Mouse (Mus musculus) embryonic facial prominence, embryonic 10.5 days (tissue): Measurements from ENCODE around the gene Gm21985. TPM values are rescaled to one million over a fixed set of nuclear protein-coding genes. Genes with fewer than 3 reads are reported as not detected.

Experiments
- DNase-seq: peaks from one replicate; pipeline ENCODE4 v3.0.0-alpha.2; 2017; ENCODE audit warnings: low spot score
- H3K27ac ChIP-seq: fragments of 300-500 bp; sonication (generic); replicated peaks from 2 replicates; pipeline ENCODE4 v1.5.1; 2016; ENCODE audit warnings: mild to moderate bottlenecking
- H3K27me3 ChIP-seq: fragments of 300-500 bp; sonication (generic); replicated peaks from 2 replicates; pipeline ENCODE4 v1.6.1; 2016; ENCODE audit warnings: low read depth, mild to moderate bottlenecking; ENCODE audit not compliant: poor library complexity, severe bottlenecking
- H3K36me3 ChIP-seq: fragments of 300-500 bp; sonication (generic); replicated peaks from 2 replicates; pipeline ENCODE4 v1.6.1; 2016; ENCODE audit warnings: mild to moderate bottlenecking, moderate library complexity
- H3K4me1 ChIP-seq: fragments of 300-500 bp; sonication (generic); 2 replicates; pipeline ENCODE4 v1.6.1; 2016
- H3K4me3 ChIP-seq: fragments of 300-500 bp; sonication (generic); 2 replicates; pipeline ENCODE4 v1.5.1; 2016; ENCODE audit warnings: mild to moderate bottlenecking, moderate library complexity
- H3K9me3 ChIP-seq: fragments of 300-500 bp; sonication (generic); 2 replicates; pipeline ENCODE4 v1.6.1; 2016; ENCODE audit warnings: mild to moderate bottlenecking
- WGBS: fragments of 180-500 bp; shearing (Covaris S2); methylation state at CpG from one replicate; pipeline ENCODE4 v1.1.7; 2016; 5-methylcytosine and 5-hydroxymethylcytosine counted together
- polyA plus RNA-seq: library from polyadenylated mRNA; unstranded; fragments of >200 nt; fragmentation: Nextera tagmentation; extraction: Ambion mirVana; gene quantifications from 2 replicates; pipeline ENCODE4 v1.2.1, GENCODE M21; 2016

Gm21985 gene
- polyA plus RNA-seq = not detected in 2 replicates

GRCm38 (mm10) chr2:112266242-112266592, at the start of gene Gm21985:
Gene Gm21985, plus strand, starts transcription at chr2:112266314.
- peaks cover 28% of the 10 kb centered on the region for H3K4me1 ChIP-seq
- 3% methylated on average over 11 of the region's 11 CpGs for WGBS
- peak within 1 kb of the TSS; percentile 93 for H3K27ac ChIP-seq
- H3K36me3 ChIP-seq = no peaks in the 10 kb centered on the region; the same call in 1 of the 2 replicates
- no peaks in the 10 kb centered on the region for H3K9me3 ChIP-seq
- peak within 1 kb of the TSS; percentile 83 for H3K4me3 ChIP-seq
- peak; percentile 52 for DNase-seq
- no peaks in the 10 kb centered on the region for H3K27me3 ChIP-seq

GRCm38 (mm10) chr2:112217614-112218013, 48.5 kb upstream of the Gm21985 start:
- Histone ChIP-seq H3K4me1 (no peaks in the 10 kb centered on the region), H3K27me3 (no peaks in the 10 kb centered on the region), H3K4me3 (no peak overlapping the region), H3K9me3 (no peaks in the 10 kb centered on the region), H3K27ac (no peak overlapping the region), H3K36me3 (no peaks in the 10 kb centered on the region)
- DNase-seq = no peak
- WGBS = 76% methylated on average over 6 of the region's 6 CpGs

DNA sequence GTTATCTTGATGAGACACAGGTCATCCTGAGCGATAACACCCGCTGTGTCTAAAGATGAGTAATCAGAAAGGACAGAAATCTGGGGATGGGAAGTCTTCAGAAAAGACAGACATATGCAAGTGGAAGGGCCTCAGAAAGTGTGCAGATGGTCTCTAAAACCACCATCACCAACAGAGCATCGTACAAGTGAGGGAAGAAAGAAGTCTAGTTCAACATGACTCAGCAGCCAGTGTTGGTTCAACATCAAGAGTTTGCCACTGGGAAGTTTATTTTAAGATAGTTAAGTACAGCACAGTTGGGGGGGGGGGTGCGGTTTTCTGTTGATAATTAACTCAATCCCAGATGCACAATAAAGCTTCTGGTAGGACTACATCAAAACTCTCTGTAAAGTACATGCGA, 45.2 kb upstream of the Gm21985 start:
- no peak overlapping the region for H3K27ac ChIP-seq
- H3K4me1 ChIP-seq = no peaks in the 10 kb centered on the region
- WGBS = 92% methylated on average over 5 of the region's 5 CpGs
- H3K27me3 ChIP-seq = no peaks in the 10 kb centered on the region
- no peaks in the 10 kb centered on the region for H3K9me3 ChIP-seq
- no peak for DNase-seq
- no peak overlapping the region for H3K4me3 ChIP-seq
- no peaks in the 10 kb centered on the region for H3K36me3 ChIP-seq

DNA sequence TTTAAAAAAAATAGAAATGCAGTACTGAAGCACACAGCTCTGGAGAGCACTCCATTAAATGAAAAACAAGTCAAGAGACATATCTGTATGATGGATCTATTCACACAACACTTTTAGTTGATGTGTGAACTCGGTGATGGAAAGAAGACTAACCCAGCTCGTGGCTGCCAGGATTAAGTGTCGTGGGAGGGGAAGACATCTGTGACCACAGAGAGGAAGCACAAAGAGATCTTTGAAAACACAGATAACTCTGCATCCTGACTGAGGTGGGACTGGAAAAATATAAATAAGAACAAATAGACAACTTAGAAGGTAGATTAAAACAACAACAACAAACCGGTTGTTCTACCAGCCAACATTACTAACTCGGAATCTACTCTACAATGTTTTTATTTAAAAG, 43.5 kb upstream of the Gm21985 start:
- Histone ChIP-seq H3K27ac (no peak overlapping the region), H3K4me3 (no peak overlapping the region), H3K27me3 (no peaks in the 10 kb centered on the region), H3K4me1 (no peaks in the 10 kb centered on the region), H3K9me3 (no peaks in the 10 kb centered on the region), H3K36me3 (no peaks in the 10 kb centered on the region)
- no peak for DNase-seq
- 74% methylated on average over 5 of the region's 5 CpGs for WGBS

DNA sequence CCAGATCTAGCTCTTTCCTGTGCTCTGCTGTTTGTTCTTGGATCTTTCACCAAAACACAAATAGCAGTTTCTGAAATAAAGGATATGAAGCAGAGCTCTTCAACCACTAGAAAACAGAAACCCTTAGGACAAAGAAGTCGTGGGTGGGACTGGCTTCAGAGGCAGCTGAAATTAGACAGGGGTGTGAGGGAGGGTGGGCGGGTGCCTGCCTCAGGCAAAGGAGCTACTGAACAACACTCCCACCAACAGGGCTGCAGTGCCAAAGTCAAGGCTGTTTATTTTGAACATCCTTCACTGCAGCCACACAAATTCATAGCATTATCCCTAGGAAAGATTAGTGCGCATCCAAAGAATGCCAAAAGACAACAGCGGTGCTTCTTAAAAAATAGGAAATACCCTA, 41.8 kb upstream of the Gm21985 start:
- DNase-seq = no peak
- H3K4me3 ChIP-seq = no peak overlapping the region
- H3K27me3 ChIP-seq = no peaks in the 10 kb centered on the region
- H3K27ac ChIP-seq = no peak overlapping the region
- H3K9me3 ChIP-seq = no peaks in the 10 kb centered on the region
- H3K36me3 ChIP-seq = no peaks in the 10 kb centered on the region
- no peaks in the 10 kb centered on the region for H3K4me1 ChIP-seq
- WGBS = 66% methylated on average over 4 of the region's 4 CpGs

- Histone ChIP-seq H3K4me3 (no peak overlapping the region), H3K36me3 (no peaks in the 10 kb centered on the region), H3K4me1 (no peaks in the 10 kb centered on the region), H3K27ac (no peak overlapping the region), H3K27me3 (no peaks in the 10 kb centered on the region; the same call in 1 of the 2 replicates), H3K9me3 (no peaks in the 10 kb centered on the region)
- DNase-seq = no peak
- WGBS = 77% methylated on average over 1 of the region's 1 CpGs
Observed at GRCm38 (mm10) chr2:112232623-112233022, 33.5 kb upstream of the Gm21985 start.

GRCm38 (mm10) chr2:112236620-112237019, 29.5 kb upstream of the Gm21985 start:
- peaks cover 6% of the 10 kb centered on the region for H3K27me3 ChIP-seq
- H3K27ac ChIP-seq = no peak overlapping the region
- no peaks in the 10 kb centered on the region for H3K9me3 ChIP-seq
- no peaks in the 10 kb centered on the region for H3K36me3 ChIP-seq
- peaks cover 28% of the 10 kb centered on the region for H3K4me1 ChIP-seq
- no peak for DNase-seq
- 82% methylated on average over 2 of the region's 2 CpGs for WGBS
- no peak overlapping the region for H3K4me3 ChIP-seq

DNA sequence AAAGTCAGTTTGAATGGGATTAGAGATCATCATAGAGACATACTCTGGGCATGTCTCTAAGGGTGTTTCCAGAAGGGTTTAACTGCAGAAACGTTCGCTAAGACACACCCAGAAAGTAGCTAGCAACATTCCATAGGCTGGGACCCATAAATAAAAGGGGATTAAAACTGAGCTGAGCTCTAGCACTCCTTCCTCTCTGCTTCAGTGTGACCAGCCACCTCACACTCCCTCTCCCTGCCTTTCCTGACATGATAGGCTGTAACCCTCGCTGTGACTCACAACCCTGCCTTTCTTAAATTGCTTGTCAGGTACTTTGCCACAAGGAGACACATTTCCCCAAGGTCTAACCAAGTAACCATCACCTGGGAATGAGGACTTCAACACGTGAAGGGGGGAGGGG, 28.1 kb upstream of the Gm21985 start:
- Histone ChIP-seq H3K4me1 (peaks cover 38% of the 10 kb centered on the region), H3K27me3 (peaks cover 6% of the 10 kb centered on the region), H3K9me3 (no peaks in the 10 kb centered on the region), H3K4me3 (no peak overlapping the region), H3K36me3 (peaks cover 3% of the 10 kb centered on the region; the same call in 1 of the 2 replicates), H3K27ac (no peak overlapping the region)
- DNase-seq = no peak
- WGBS = 9% methylated on average over 4 of the region's 4 CpGs

DNA sequence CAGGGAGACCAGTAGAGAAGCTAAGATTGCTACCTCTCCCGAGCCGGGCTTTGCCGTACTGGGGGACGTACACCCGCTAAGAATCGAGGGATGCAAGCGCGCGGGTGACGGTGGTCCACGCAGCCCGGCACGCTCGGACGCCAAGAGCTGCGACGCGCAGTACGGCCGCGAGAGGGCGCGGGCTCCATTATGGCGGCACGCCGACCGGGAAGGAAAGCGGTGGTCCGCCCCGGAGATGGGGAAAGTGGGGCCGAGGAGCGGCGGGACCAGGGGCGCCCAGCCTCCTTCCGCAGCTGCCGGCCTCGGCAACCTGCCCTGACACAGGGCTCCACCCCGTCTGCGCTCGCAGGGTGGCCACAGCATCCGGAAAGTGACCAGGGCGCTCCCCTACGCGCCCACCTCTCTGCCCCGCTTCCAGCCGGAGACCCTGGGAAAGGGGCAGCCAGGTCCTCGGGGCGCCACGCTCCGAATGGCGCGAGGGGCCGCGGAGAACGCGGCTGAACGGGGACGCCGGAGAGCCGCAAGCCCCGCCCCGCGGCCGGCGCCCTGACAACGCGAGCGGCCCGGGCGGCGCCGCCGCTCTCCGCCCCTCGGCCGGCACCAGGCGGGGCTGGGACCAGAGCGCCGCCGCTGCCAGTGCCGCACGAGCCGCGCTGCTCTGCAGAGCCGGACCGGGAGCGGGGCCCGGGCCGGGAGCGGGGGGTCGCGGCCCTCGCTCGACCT, 26.7 kb upstream of the Gm21985 start, which contains the start of gene Lpcat4:
TSS of gene Lpcat4 (plus strand) at position 257 of the 723 bp plus-strand sequence.
- Histone ChIP-seq H3K27me3 (peaks cover 6% of the 10 kb centered on the region), H3K4me1 (peaks cover 44% of the 10 kb centered on the region), H3K4me3 (peak within 1 kb of the TSS; percentile 85), H3K27ac (peak within 1 kb of the TSS; percentile 97), H3K36me3 (peaks cover 17% of the 10 kb centered on the region), H3K9me3 (no peaks in the 10 kb centered on the region)
- WGBS = under 1% methylated on average over 94 of the region's 94 CpGs
- DNase-seq = peak; percentile 93

DNA sequence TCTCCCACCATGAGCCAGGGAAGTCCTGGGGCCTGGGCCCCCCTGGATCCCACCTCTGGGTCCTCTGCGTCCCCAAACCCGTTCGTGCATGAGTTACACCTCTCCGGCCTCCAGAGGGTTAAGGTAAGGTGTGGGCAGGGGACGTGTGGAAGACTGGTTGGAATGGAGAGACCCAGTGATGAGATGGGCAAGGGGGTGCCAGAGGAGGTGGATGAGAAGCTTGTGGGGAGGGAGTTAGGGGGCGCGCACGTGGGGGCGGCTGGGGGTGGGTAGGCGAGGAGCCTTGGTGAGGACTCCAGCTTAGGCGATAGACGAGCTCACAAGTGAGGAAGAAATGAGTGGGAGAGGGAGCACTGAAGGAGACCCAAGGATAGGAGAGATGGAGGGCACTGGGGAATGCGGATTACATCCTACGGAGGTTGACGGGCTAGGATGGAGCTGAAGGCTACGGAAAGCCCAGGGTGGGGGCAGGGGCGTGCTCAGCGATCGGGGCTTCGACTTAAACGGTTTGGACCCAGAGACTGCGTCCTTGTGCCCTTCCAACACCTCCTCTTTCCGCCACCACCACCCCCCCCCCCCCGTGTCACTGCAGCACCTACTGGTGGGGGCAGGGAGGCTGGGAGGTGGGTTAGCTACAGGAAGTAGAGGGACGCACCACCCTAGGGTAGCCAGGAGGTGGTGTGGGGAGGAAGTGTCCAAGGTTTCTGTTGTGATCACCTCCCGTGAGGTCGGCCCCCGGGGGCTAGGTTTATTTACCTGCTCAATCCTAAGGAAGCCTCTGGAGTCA, 26.0 kb upstream of the Gm21985 start:
- Histone ChIP-seq H3K36me3 (peaks cover 21% of the 10 kb centered on the region), H3K27ac (peak overlapping the region; percentile 97), H3K9me3 (no peaks in the 10 kb centered on the region), H3K4me1 (peaks cover 44% of the 10 kb centered on the region), H3K4me3 (peak overlapping the region; percentile 85), H3K27me3 (peaks cover 6% of the 10 kb centered on the region)
- peak; percentile 54 for DNase-seq
- under 1% methylated on average over 28 of the region's 28 CpGs for WGBS

DNA sequence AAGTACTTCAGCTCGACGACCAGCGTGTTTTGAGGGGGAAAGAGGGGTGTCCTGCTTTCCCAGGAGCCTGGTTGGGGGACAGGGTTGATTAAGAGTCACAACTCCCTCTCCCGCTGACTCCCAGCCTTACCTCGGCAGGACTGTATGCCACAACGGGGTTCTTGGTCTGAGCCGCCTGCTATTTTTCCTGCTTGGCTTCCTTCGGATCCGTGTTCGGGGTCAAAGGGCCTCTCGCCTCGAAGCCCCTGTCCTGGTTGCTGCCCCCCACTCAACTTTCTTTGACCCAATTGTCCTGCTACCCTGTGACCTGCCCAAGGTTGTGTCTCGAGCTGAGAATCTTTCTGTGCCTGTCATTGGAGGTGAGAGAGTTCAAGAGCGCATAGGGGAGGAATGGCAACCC, 24.3 kb upstream of the Gm21985 start:
- WGBS = 75% methylated on average over 14 of the region's 14 CpGs
- Histone ChIP-seq H3K27me3 (peaks cover 6% of the 10 kb centered on the region), H3K36me3 (peaks cover 30% of the 10 kb centered on the region), H3K4me1 (peaks cover 44% of the 10 kb centered on the region), H3K9me3 (no peaks in the 10 kb centered on the region), H3K27ac (no peak overlapping the region), H3K4me3 (no peak overlapping the region)
- no peak for DNase-seq

DNA sequence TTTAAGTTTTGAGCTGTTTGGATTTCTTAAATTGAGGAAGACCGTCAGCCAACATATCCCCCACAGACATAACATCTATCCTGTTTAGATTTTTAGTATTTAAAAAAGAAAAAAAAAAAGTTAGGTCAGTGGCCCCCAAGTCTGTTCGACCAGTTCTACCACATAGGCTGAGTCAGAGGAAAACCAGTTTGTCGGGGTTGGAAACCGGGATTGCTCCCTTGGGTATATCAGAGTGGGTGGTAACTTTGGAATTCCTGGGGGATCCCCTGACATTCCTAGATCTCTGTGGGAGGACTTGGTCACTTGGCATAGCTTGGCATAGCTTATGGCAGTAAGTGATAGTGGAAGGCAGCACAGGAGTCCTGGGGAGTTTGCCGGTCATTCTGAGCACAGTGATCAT, 20.8 kb upstream of the Gm21985 start:
- no peaks in the 10 kb centered on the region for H3K27me3 ChIP-seq
- H3K4me3 ChIP-seq = no peak overlapping the region
- H3K4me1 ChIP-seq = peaks cover 29% of the 10 kb centered on the region
- DNase-seq = no peak
- no peak overlapping the region for H3K27ac ChIP-seq
- H3K9me3 ChIP-seq = no peaks in the 10 kb centered on the region
- H3K36me3 ChIP-seq = peaks cover 30% of the 10 kb centered on the region
- WGBS = 77% methylated on average over 5 of the region's 5 CpGs

DNA sequence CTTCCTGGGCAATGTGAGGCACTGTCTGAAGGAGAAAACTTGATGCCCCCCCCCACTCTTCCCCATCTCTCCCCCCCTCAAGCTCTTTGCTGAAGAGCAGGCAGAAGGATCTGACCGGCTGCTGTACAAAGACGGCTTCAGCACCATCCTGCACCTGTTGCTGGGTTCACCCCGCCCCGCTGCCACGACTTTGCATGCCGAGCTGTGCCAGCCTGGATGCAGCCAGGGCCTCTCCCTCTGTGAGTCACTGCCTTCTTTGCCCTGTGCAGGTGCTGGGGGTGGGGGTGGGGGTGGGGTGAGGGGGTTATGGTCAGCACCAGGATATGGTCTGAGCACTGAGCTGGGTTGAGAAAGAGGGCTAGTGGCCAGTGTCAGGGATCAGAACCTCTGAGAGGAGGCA, 19.9 kb upstream of the Gm21985 start:
- H3K27ac ChIP-seq = no peak overlapping the region
- WGBS = 94% methylated on average over 6 of the region's 6 CpGs
- no peak for DNase-seq

More for the DNA sequence above, 19.9 kb upstream of the Gm21985 start:
- H3K4me1 ChIP-seq = peaks cover 21% of the 10 kb centered on the region
- no peak overlapping the region for H3K4me3 ChIP-seq
- no peaks in the 10 kb centered on the region for H3K27me3 ChIP-seq
- H3K9me3 ChIP-seq = no peaks in the 10 kb centered on the region
- peaks cover 30% of the 10 kb centered on the region for H3K36me3 ChIP-seq
